ENCODE assay signal across 23 mouse cellular contexts in the genomic region with DNA sequence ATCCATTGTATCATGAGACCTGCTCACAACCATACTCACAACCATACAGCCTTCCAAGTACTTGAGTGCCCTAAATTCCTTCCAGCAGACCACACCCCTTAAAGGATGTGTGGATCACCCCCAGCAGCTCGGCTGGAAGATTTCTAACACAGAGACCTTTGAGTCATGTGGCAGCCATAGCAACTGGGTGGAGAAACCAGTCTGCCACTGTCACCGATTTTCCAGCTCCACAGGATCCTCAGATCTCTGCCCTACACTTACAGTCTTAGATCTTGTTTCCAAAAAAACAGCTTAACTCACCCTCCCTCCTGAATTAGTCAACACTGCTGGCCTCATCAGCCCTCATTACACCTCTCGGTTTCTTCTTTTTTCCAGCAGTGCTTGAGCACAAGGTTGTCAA.
DNase-seq lines count a peak whose midpoint lies in the region; ATAC-seq lines count a peak whose summit lies in the region.
"Had no signal": no experiment of that assay in that cellular context is flagged by ENCODE, and none has a peak within 500 bp of the region (broad histone marks: within the 10 kb centered on the region; RNA-seq: fewer than 3 reads in every experiment).

No protein-coding gene starts in this region.

- WGBS in hindbrain, embryonic 16.5 days, result 35% methylated on average over 3 of the region's 3 CpGs
- WGBS in hindbrain, embryonic 10.5 days, result 21% methylated on average over 3 of the region's 3 CpGs
- 33% methylated on average over 3 of the region's 3 CpGs for WGBS in midbrain, embryonic 13.5 days
- 22% methylated on average over 3 of the region's 3 CpGs for WGBS in midbrain, embryonic 16.5 days

- no peak overlapping the region for H3K27ac ChIP-seq in hindbrain, embryonic 16.5 days (ENCODE audit: low read depth, low read length)
- H3K27ac ChIP-seq in hindbrain, embryonic 10.5 days, result no peak overlapping the region
- H3K27ac ChIP-seq in midbrain, embryonic 13.5 days, result no peak overlapping the region
- H3K27ac ChIP-seq in midbrain, embryonic 16.5 days (ENCODE audit: low read length), result no peak overlapping the region
- H3K27ac ChIP-seq: heart, embryonic 10.5 days; layer of hippocampus, adult 2 months; midbrain, embryonic 10.5 days; neural tube, embryonic 12.5 days had no signal

- H3K9me3 ChIP-seq in hindbrain, embryonic 16.5 days (ENCODE audit: control insufficient read depth, low read length), result no peaks in the 10 kb centered on the region
- no peaks in the 10 kb centered on the region for H3K9me3 ChIP-seq in hindbrain, embryonic 10.5 days
- H3K9me3 ChIP-seq in midbrain, embryonic 13.5 days, result no peaks in the 10 kb centered on the region
- H3K9me3 ChIP-seq in midbrain, embryonic 16.5 days (replicated peaks; ENCODE audit: control insufficient read depth, low read length, poor library complexity, severe bottlenecking), result no peaks in the 10 kb centered on the region
- H3K9me3 ChIP-seq: heart, embryonic 10.5 days; midbrain, embryonic 10.5 days; neural tube, embryonic 12.5 days had no signal

- H3K4me2 ChIP-seq in hindbrain, embryonic 16.5 days (ENCODE audit: low read length), result no peak overlapping the region
- no peak overlapping the region for H3K4me2 ChIP-seq in midbrain, embryonic 13.5 days (replicated peaks)
- no peak overlapping the region for H3K4me2 ChIP-seq in midbrain, embryonic 16.5 days (ENCODE audit: low read length)
- H3K4me2 ChIP-seq: neural tube, embryonic 12.5 days had no signal

- no peak for DNase-seq in hindbrain, embryonic 10.5 days (ENCODE audit: low spot score)
- peak; percentile 35 for DNase-seq in R1 (ENCODE audit: low read depth, low spot score)
- DNase-seq in neural tube, embryonic 10.5 days (ENCODE audit: extremely low spot score, low spot score), result no peak
- no peak for DNase-seq in ovary, postnatal 10 days (ENCODE audit: low spot score)
- DNase-seq: adrenal gland, postnatal 14 days; B cell, adult 2 months; cerebellum, adult 8-10 months; cerebellum, postnatal 36 days; gastrocnemius, postnatal 10 days; heart, postnatal 4 days; kidney, postnatal 25 days; thymus, adult 2 months had no signal

- H3K4me1 ChIP-seq in hindbrain, embryonic 16.5 days (ENCODE audit: control insufficient read depth, insufficient read depth, low read depth, low read length), result no peaks in the 10 kb centered on the region
- H3K4me1 ChIP-seq in hindbrain, embryonic 10.5 days (replicated peaks), result peaks cover 22% of the 10 kb centered on the region
- peaks cover 2% of the 10 kb centered on the region; the same call in 1 of the 2 replicates for H3K4me1 ChIP-seq in midbrain, embryonic 13.5 days (replicated peaks)
- H3K4me1 ChIP-seq in midbrain, embryonic 16.5 days (ENCODE audit: control insufficient read depth, insufficient read depth, low read length), result no peaks in the 10 kb centered on the region

- H3K4me3 ChIP-seq in hindbrain, embryonic 16.5 days (ENCODE audit: low read length), result no peak overlapping the region
- no peak overlapping the region for H3K4me3 ChIP-seq in hindbrain, embryonic 10.5 days
- no peak overlapping the region for H3K4me3 ChIP-seq in midbrain, embryonic 13.5 days (replicated peaks)
- no peak overlapping the region for H3K4me3 ChIP-seq in midbrain, embryonic 16.5 days (ENCODE audit: low read depth, low read length)
- H3K4me3 ChIP-seq: heart, embryonic 10.5 days; layer of hippocampus, adult 2 months; midbrain, embryonic 10.5 days; neural tube, embryonic 12.5 days had no signal

- H3K9ac ChIP-seq in hindbrain, embryonic 16.5 days (ENCODE audit: low read depth, low read length), result no peak overlapping the region
- H3K9ac ChIP-seq in midbrain, embryonic 13.5 days (replicated peaks), result no peak overlapping the region
- H3K9ac ChIP-seq in midbrain, embryonic 16.5 days (ENCODE audit: low read depth, low read length), result no peak overlapping the region
- H3K9ac ChIP-seq: neural tube, embryonic 12.5 days had no signal

- H3K36me3 ChIP-seq in hindbrain, embryonic 16.5 days (ENCODE audit: control insufficient read depth, insufficient read depth, low read length), result no peaks in the 10 kb centered on the region
- H3K36me3 ChIP-seq in hindbrain, embryonic 10.5 days, result no peaks in the 10 kb centered on the region
- H3K36me3 ChIP-seq in midbrain, embryonic 13.5 days, result no peaks in the 10 kb centered on the region
- no peaks in the 10 kb centered on the region for H3K36me3 ChIP-seq in midbrain, embryonic 16.5 days (ENCODE audit: control insufficient read depth, insufficient read depth, low read length)
- H3K36me3 ChIP-seq: heart, embryonic 10.5 days; midbrain, embryonic 10.5 days; neural tube, embryonic 12.5 days had no signal

- H3K27me3 ChIP-seq in hindbrain, embryonic 16.5 days (replicated peaks; ENCODE audit: control insufficient read depth, insufficient read depth, low read length), result no peaks in the 10 kb centered on the region
- no peaks in the 10 kb centered on the region for H3K27me3 ChIP-seq in hindbrain, embryonic 10.5 days (ENCODE audit: insufficient read depth, poor library complexity, severe bottlenecking)
- 0 out of 2 replicates have a peak, but pooled peaks cover 5% of the 10 kb centered on the region for H3K27me3 ChIP-seq in midbrain, embryonic 13.5 days
- H3K27me3 ChIP-seq in midbrain, embryonic 16.5 days (ENCODE audit: control insufficient read depth, insufficient read depth, low read depth, low read length), result no peaks in the 10 kb centered on the region
- H3K27me3 ChIP-seq: CH12.LX; neural tube, embryonic 12.5 days had no signal

- peak; percentile 20; the same call in 1 of the 2 replicates for ATAC-seq in hindbrain, embryonic 16.5 days
- peak; percentile 27; the same call in 1 of the 2 replicates for ATAC-seq in midbrain, embryonic 13.5 days
- no peak for ATAC-seq in midbrain, embryonic 16.5 days
- ATAC-seq: forebrain, embryonic 16.5 days; intestine, postnatal 0 days; lung, postnatal 0 days had no signal
